Mouse (Mus musculus): ENCODE results near the gene Slc25a15.

GRCm38 (mm10) chr8:22376903-22377302 lies 21.5 kb downstream of the Slc25a15 start:
- TF ChIP-seq CTCF (IDR thresholded peaks at IDR 0.05): peak; percentile 90
- TF ChIP-seq POLR2A (IDR thresholded peaks at IDR 0.05; ENCODE audit: insufficient read depth, low read depth, low read length): no peak

All from heart, adult 2 months (tissue).